Mouse (Mus musculus) fibroblast of lung, adult 2 months (primary cell): ENCODE results near the gene Gm21974.
"Not testable (repeated sequence)": the region's sequence is repeated elsewhere in the genome, so short reads cannot be mapped to it uniquely, and the experiment has no call there.

Experiments used
- DNase-seq: peaks from one replicate; pipeline ENCODE4 v3.0.0-alpha.2; 2011; ENCODE audit warnings: low read depth

Gene Gm21974

DNA sequence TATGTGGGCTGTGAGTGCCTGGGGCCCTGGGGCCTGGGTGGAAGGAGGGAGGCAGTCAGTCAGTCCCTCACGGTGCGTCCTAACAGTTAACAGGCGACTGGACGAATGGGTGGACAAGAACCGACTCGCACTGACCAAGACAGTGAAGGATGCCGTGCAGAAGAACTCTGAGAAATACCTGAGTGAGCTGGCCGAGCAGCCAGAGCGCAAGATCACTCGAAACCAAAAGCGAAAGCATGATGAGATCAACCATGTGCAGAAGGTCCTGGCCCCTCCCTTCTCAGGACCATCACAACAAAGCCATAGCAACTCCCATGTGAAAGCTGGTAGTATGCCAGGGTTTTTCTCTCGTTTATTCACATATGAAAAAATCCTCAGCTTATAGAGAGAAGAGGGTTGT lies 20.0 kb upstream of the Gm21974 start:
- no peak for DNase-seq

DNA sequence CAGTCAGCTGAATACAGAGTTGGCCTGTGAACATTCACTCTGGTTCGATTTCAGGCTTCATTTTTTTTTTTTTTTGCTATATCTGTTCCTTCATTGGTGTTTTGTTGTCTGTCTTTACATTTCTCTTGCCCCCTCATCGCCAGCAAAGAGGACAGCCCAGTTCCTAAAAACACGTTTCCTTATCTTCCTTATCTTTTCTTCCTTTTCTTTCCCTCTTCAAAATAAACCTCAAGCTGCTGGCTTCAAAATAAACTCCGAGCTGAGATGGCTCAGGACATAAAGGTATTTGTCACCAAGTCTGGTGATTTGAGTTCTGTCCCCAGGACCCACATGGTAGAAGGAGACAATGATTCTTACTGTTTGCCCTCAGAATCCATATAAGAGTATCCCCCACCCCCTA lies 17.7 kb upstream of the Gm21974 start:
- no peak for DNase-seq

DNA sequence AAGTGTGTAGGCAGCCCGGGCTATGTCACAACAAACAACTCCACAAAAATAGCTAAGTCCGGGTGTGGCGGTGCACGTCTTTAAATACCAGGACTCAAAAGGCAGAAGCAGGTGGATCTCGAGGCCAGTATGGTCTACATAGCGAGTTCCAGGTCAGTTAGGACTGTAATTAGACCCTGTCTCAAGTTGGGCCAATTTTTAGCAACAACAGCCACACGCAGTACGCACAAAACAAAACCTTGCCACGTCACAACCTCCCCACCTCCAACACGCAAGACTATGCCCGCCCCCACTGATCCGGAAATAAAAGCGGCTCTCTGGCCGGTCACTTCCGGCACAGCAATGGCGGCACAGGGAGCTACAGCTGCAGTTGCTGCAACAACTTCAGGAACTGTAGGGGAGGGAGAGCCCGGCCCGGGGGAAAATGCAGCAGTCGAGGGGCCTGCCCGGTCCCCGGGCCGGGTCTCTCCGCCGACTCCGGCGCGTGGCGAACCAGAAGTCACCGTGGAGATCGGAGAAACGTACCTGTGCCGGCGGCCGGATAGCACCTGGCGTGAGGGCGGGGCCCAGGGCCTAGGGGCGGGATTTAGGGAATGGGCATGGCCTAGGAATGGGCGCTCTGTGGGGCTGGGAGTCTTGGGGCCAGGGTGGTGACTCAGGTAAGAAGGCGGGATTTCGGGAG lies 17.1 kb upstream of the Gm21974 start, which contains the start of gene Kat8:
Gene Kat8, plus strand, starts transcription at position 327 of the 682 bp plus-strand sequence.
- peak; percentile 75 for DNase-seq

DNA sequence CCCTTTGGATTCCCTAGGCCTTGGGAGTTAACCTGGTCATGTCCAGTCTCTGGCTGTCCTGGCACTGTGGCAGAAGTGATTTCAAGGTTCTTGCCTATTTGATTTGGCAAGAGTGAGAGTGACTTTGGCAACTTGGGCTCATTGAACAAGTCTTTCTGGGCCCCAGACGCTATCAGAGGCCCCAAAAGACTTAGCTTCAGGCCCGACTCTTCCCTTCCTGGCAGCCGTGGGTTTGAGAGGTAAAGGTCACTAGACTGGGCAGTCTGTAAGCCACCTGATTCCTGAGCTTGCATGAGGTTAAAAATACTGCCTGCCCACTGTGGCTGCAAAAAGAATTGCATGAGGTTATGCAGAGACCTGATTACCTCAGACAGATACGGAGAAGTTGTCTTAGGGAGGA lies 13.4 kb upstream of the Gm21974 start:
- no peak for DNase-seq

DNA sequence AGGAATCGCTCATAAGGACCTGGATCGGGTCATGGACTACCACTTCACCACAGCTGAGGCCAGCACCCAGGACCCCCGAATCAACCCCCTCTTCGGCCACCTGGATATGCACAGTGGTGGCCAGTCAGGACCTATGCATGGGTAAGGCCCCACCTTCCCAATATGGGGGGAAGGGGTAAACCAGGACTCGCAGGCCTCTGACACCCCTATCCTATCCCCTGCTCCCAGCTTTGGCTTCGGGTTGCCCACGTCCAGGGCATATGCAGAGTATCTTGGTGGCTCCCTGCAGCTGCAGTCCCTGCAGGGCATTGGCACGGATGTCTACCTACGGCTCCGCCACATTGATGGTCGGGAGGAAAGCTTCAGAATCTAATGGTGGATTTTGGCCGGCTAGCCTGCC lies 12.7 kb upstream of the Gm21974 start:
- DNase-seq, result no peak

DNA sequence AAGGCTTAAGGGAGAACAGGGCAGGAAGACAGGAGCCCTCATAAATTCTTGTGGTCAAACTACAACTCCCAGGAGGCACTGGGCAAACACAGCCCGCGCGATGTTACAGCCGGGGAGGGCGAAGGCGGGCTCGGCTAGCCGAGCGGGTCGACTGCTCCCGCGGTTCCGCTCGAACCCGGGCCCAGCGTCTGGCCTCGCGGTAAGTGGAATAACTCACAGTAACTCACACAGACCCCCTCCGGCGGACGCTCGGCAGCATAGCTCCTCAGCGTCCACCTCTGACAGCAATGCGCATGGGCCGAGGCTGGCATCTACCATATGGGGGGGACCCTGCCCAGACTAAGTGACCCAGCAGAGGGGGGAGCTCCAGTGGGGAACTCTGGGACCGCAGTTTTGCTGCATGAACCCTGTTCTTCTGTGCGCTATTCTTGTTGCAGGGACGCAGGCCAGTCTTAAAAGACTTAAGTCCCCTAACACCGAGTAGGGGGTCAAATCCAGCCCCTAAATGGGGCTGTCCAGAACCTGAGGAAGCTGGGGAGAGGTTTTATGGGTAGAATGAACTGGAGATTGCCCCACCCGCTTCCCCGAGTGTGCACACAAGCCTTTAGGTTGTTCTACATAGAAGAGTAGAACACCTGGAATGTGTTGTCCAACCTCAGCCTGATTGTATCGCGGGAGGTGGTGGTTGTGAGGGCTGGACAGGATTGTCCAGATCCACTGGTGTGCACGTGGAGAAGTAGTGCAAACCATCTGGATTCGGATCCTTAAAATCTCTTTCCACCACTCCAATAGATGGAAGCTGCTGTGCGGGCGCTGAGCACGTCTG lies 8.9 kb upstream of the Gm21974 start, which contains the start of gene Bckdk:
Gene Bckdk, plus strand, starts transcription at position 112 of the 826 bp plus-strand sequence.
- peak; percentile 46 for DNase-seq

DNA sequence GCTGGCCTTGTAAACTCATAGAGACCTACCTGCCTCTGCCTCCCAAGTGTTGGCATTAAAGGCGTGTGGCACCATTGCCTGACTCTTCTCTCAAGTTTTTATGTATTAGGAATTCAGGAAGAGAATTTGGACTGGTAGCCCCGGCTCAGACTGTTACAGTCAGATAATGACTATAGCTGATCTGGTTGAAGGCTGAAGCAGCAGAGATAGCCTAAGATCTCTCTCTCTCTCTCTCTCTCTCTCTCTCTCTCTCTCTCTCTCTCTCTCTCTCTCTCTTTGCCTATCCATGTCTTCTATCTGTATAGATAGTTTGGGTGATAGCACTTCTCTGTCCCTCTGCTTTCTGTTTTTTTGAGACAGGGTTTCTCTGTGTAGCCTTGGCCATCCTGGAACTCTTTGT lies 6.5 kb upstream of the Gm21974 start:
- no peak for DNase-seq

DNA sequence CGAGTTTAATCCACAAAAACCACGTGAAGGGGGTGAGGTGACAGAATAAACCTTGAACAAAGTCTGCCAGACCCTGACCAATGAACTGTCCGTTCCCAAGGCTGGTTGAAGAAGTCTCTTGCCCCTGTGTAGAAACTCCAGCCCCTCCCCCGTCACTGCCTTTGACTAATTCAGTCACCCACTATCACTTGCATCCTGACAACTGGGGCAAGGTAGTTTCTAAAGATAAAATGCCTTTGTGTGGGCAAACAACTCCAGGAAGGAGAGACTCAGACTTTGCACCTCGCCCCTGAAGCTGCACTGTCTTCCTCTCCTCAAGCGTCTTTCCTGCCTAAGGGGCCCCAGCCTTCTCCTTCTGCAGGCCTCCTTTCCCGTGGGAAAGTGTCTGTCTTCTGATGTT lies 4.7 kb upstream of the Gm21974 start:
- no peak for DNase-seq

DNA sequence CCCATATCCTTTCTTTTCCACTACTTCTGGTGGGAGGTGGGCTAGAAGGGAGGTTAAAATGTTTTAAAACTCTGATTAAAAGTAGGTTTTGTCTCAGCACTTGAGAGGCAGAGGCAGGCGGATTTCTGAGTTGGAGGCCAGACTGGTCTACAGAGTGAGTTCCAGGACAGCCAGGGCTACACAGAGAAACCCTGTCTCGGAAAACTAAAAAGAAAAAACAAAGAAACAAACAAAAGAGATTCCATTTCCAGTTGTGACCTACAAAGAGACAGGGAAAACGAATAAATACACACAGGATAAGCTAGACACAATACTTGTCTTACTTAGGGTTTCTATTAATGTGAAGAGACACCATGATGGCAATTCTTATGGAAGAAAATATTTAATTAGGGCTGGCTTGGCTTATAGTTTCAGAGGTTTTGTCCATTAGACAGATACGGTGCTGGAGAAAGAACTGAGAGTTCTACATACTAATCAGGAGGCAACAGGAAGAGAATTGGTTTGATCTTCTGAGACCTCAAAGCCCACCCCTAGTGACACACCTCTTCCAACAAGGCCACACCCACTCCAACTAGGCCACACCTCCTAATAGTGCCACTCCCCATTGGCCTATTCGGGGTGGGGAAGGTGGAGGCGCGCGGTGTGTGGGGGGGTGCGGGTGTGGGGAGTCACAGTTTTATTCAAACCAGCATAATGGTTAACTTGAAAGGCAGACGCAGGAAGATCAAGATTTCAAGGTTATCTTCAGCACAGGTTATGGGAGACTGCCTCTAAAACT lies 3.1 kb upstream of the Gm21974 start:
- DNase-seq, result no peak

DNA sequence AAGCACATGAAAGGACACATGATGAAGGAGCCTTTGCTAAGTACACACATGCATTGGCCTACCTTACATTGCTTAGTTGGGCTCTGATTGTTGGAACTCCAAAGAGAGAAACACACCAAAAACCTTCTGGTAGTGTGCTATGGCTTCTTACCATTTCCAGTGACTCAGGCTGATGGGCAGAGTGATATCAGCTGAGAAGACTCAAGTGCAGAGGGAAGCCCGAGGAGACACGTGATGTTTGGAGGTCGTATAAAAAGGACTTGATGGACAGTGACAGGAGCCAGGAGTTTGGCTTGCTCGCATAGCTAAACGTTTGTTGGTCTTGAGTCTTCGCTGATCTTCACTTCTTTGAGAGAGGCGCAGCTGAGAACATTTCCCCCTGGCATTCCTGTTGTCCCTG lies 2.3 kb upstream of the Gm21974 start:
- DNase-seq, result no peak

DNA sequence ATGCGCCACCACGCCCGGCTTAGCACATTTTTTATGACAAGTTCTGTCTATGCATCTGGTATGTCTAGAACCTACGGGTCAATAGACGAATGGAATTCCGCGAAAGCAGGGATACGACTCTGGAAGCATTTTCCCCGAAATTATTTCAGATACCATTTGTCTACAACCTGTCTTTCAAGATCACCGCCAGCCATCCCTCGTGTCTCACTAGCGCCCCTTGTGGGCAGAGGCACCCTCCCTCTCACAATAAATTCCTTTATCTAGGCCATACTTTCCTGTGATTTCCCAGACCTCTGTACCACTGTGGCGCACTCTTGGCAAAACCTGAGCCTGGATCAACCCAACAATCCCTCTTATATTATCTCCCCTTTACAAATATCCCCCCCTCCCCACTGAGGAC lies 1.1 kb upstream of the Gm21974 start:
- no peak for DNase-seq

DNA sequence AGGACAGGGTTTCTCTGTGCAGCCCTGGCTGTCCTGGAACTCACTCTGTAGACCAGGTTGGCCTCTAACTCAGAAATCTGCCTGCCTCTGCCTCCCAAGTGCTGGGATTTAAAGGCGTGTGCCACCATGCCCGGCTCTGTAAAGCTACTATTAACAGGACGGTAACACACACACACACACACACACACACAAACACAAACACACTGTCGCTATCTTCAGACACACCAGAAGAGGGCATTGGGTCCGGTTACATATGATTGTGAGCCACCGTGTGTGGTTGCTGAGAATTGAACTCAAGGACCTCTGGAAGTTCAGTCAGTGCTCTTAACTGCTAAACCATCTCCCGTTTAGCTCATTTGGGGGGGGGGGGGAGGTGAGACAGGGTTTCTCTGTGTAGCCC lies 637 bp upstream of the Gm21974 start:
- not testable (repeated sequence) for DNase-seq

DNA sequence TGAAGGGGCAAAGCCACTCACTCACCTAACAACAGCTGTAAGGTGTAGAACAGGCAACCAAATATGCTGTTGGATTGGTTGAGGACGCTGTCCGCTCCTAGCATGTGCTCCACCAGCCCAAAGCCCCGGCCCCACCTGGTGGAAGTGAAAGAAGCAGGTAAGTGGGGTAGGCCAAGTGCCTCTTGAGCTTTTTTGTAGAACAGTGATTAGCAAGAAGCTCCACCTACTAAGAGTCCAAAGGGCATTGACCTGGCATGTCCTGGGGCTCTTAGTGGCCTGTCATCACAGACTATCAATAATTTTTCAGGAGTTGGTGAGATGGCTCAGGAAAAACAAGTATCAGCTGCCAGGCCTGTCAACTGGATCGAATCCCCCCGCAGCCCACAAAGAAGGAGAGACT lies 774 bp downstream of the Gm21974 start:
- no peak for DNase-seq

DNA sequence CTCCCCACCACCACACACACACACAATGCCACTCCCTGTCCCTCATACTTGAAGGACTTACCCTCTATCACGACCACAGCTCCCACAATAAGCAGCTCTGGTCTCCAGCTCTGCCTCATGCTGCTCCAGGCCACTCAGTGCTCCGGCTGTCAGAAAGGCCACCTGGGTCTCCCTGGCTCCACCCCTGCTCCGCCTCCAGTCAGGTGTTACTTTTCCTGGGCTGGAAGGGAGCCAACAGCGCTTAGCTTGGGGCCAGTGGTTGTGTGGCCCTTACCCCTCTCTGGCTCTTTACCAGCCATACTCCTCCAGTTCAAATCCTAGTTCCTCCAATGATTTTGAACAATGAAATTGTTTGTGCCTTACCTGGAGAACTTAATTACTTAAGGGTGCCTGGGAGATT lies 4.5 kb downstream of the Gm21974 start, which contains the start of gene Prss53:
Gene Prss53, minus strand, starts transcription at position 173 of the 400 bp plus-strand sequence.
- DNase-seq, result no peak

DNA sequence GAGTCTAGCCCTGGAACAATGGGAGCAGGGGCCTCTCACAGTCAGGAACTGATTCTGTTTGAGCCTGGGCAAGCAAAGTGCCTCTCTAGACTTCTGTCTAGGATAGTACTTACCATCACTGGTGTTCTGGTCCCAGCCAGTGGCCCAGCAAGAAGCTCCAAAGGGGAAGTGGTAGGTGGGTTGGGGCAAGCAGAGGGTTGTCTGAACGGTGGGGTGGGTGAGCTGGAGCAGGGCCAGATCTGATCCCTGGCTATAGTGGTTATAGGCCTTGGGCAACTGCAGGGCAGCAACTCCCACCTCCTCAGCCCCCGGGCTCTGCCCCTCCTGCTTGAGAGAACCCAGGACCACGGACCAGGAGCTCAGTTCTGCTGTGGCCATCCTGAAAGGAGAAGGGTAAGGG lies 6.4 kb downstream of the Gm21974 start:
- DNase-seq, result no peak

DNA sequence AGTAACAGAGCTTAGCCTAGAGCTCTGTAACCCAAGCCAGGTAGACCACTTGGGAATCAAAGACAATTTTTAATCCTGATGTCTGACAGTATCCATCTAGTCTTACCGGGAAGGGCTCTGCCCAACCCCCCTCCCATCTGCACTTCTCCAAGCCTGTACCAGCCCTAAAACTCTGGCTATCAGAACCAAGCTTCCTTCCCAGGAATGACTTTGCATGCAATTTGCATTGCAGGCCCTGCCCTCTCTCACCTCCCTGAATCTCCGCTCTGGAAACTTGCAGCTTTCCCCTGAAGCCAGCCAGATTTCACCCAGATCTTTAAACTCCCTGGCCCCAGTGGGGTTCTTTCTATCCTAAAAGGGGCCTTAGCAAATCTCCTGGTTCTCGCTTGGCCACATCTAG lies 7.5 kb downstream of the Gm21974 start:
- DNase-seq, result no peak

DNA sequence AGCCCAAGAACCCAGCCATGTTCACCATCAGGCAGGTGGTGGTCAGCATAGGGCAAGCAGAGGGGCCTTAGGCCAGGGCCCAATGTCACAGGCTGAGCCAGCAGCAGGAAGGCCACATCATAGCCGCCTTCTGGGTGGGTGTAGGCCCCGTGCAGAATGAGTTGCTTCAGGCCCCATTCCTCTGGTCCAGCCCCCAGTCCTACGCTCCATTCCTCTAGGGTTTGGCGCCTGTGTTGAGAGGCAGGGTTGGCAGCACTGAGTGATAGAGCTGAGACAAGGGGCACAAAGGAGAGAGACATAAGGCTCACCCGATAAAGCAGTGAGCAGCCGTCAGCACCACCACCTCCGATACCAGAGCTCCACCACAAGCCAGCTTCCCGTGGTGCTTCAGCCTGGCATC lies 8.1 kb downstream of the Gm21974 start:
- no peak for DNase-seq

DNA sequence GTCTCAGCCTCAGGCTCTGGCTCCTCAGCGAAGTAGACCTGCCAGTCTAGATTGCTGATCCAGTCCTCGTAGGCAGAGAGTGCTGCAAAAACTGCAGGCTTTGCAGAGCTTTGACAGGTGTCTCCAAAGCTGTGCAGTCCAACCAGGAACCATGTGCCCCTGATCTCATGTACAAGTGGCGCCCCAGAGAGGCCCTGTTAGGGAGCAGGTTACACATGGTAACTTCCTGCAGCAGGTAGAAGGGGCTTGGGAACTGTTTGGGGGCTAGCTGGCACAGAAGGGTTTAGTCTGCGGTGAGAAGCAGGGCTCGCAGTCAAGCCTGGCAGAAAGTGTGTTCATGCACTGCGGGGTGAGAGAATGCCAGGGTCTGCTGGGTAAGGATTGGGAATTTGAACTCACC lies 8.7 kb downstream of the Gm21974 start:
- DNase-seq, result no peak

DNA sequence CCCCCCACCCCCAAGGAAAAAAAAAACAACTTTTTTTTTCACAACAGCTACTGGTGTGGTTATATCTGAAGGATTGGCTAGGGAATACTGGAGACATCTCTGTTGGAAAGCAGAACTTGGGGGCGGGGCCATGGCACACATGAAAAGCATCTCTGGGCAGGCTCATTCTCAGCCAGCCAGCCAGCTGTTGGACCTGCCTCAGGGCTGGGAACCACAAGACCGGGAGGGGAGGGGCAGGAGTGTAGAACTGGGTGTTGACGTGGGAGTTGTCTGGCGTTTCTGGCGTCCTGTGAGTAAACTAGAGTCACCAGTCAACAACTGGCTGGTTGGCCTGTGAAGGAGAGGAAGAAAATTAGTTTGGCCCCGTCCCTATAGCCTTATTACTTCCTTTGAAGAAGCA lies 9.3 kb downstream of the Gm21974 start:
- DNase-seq, result peak; percentile 60

DNA sequence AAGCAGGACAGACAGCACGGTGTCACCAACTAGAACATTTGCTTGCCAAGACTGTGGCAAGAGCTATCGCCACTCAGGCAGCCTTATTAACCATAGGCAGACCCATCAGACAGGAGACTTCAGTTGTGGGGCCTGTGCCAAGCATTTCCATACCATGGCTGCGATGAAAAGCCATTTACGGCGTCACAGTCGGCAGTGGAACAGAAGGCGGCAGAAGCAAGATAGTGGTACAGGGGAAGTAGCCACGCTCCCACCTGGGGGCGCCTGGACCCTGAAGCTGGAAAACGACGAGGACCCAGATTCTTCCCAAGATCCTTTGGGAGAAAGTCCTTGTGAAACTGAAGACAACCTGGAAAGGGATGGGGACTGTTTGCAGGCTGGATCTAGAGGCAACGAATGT lies 14.8 kb downstream of the Gm21974 start:
- no peak for DNase-seq

DNA sequence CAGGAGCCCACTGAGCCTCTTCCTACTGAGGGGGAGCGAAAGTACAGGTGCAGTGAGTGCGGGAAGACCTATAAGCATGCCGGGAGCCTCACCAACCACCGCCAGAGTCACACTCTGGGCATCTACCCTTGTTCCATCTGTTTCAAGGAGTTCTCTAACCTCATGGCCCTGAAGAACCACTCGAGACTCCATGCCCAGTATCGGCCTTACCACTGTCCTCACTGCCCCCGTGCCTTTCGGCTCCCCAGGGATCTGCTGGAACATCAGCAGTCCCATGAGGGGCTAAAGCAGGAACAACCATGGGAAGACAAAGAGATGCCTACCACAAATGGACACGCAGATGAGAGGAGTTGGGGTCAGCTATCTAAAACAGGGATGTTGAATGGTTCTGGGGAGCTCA lies 16.0 kb downstream of the Gm21974 start:
- no peak for DNase-seq

DNA sequence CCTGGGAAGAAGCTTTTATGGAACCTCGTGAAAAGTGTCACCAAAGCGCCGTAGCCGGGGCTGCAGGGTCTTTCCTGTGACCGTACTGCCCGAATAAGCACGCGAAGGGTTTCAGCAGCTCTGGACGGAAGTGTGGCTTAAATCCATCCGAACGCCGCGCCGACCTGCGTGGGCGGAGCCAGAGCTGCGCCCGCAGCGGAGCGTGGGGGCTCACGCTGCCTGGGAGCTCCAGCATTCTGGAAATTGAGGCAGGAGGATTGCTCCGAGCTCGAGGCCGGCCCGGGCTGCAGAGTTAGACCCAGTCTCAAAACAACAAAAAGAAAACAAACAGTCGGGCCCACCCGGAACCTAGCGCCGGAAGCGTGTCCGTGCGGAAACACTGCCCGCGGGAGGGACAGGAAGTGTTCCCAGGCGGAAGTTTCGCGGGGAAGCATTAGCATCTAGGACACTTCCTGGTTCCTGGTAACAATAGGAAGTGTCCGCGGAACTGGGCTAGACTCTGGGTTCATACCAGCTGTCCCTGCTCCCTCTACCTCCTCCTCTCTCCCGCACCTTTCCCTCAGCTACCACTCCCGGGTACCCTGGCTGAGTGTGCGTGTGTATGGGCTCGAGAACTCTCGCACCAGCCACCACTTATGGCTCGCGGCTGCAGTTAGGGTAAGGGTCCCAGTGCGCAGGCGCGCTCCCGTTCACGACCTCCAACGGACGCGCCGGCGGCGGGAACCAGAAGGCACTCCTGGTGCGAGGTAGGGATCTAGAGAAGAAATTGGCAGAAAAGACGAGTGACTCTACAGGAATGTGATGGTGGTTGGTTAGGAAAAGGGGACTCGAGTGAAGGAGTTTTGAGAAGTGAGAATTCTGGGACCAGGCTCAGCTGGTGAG lies 18.5 kb downstream of the Gm21974 start, which contains the start of gene Zfp668:
Gene Zfp668, minus strand, starts transcription at position 362 of the 882 bp plus-strand sequence.
- peak; percentile 76 for DNase-seq
